Mouse (Mus musculus): ENCODE measurements around the gene Tmem256.

DNA sequence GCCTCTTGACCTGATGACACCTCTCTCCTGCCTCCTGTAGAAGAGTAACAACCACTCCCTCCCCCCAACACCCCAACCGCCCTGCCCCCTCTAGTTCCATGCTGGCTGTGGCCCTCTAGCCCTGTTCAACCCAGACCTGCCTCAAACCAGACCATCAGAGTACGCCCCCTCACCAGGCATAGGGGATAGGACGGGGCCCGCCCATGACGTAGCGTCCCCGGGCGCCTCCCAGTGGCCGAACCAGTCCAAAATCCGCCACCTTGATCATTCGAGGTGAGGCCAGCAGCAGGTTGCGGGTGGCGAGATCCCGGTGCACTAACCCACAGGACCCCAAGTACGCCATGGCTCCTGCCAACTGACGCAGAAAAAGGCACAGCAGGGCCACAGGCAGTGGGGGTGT, 17.0 kb downstream of the Tmem256 start:
- TF ChIP-seq EP300 (IDR thresholded peaks at IDR 0.05; ENCODE audit: low read depth) (no peak), CTCF (IDR thresholded peaks at IDR 0.05; ENCODE audit: low read depth) (peak; percentile 92)

Measured in liver, embryonic 14.5 days (tissue).